Mouse (Mus musculus): Measurements from ENCODE around the gene Cab39. TPM values are rescaled to one million over a fixed set of nuclear protein-coding genes. Genes with fewer than 3 reads are reported as not detected.

The Cab39 gene
- total and polyA plus RNA-seq, 3 experiments, result 90.2 to 239 (median 111) TPM

- Histone ChIP-seq H3K4me3 (replicated peaks in 1 of 3; ENCODE audit: low read depth in 2 of 3, low read length in 2 of 3, poor library complexity in 1 of 3) (peak overlapping the region; percentile 36 to 57 (median 42)), H3K4me2 (ENCODE audit: insufficient read depth, low read depth, poor library complexity, severe bottlenecking) (peak overlapping the region; percentile 52), H3K9ac (ENCODE audit: insufficient read depth, low read depth) (peak overlapping the region; percentile 72), H3K4me1 (ENCODE audit: control insufficient read depth in 1 of 2, insufficient read depth in 2 of 2) (peaks cover 19 to 59% of the 10 kb centered on the region in 2 experiments), H3K27ac (ENCODE audit: insufficient read depth, low read depth) (peak overlapping the region; percentile 94), H3K9me3 (replicated peaks; ENCODE audit: low read length) (no peaks in the 10 kb centered on the region), H3K36me3 (replicated peaks in 1 of 2; ENCODE audit: control insufficient read depth in 1 of 2, insufficient read depth in 1 of 2, low read length in 1 of 2) (peaks cover 4 to 16% of the 10 kb centered on the region in 2 experiments), H3K27me3 (replicated peaks) (no peaks in the 10 kb centered on the region), H3K79me2 (replicated peaks; ENCODE audit: control insufficient read depth, extremely low read depth, insufficient read depth, poor library complexity, severe bottlenecking) (no peaks in the 10 kb centered on the region; the same call in 1 of the 2 replicates)
- in situ Hi-C loops (cut with MboI; ENCODE audit: low pct_ligation_motif_present, low pct_unique_long_range_greater_than_20kb, low sequenced_read_pairs) (loop anchor here (5.0 kb wide), 3 partner anchors 42 to 257 kb away; partner anchors contain the start of gene Cab39), dilution Hi-C loops (cut with MboI; ENCODE audit: extremely low pct_ligation_motif_present, extremely low pct_unique_long_range_greater_than_20kb, low sequenced_read_pairs) (no loop called here)
- TF ChIP-seq TBP (conservative IDR thresholded peaks at IDR 0.05; ENCODE audit: low read depth, low read length) (0 out of 2 replicates have a peak, but pooled peaks have one; percentile 26), NELFE (IDR thresholded peaks at IDR 0.05; ENCODE audit: low read depth, low read length) (no peak), POLR2A (IDR thresholded peaks at IDR 0.05; ENCODE audit: low read depth, low read length) (no peak; the same call in 1 of the 2 replicates), CHD2 (IDR thresholded peaks at IDR 0.05; ENCODE audit: low read length) (no peak), MXI1 (IDR thresholded peaks at IDR 0.05; ENCODE audit: low read depth, low read length) (no peak)
- no peak for DNase-seq (ENCODE audit: extremely low read depth)
Observed at GRCm38 (mm10) chr1:85750650-85751049, 42.6 kb upstream of the Cab39 start.

- Histone ChIP-seq H3K36me3 (replicated peaks in 1 of 2; ENCODE audit: control insufficient read depth in 1 of 2, insufficient read depth in 1 of 2, low read length in 1 of 2) (peaks cover 4 to 15% of the 10 kb centered on the region in 2 experiments), H3K4me1 (ENCODE audit: control insufficient read depth in 1 of 2, insufficient read depth in 2 of 2) (peaks cover 19 to 55% of the 10 kb centered on the region in 2 experiments), H3K9ac (ENCODE audit: insufficient read depth, low read depth) (peak overlapping the region; percentile 72), H3K27me3 (replicated peaks) (no peaks in the 10 kb centered on the region), H3K9me3 (replicated peaks; ENCODE audit: low read length) (no peaks in the 10 kb centered on the region), H3K27ac (ENCODE audit: insufficient read depth, low read depth) (peak overlapping the region; percentile 94), H3K4me2 (ENCODE audit: insufficient read depth, low read depth, poor library complexity, severe bottlenecking) (peak overlapping the region; percentile 52), H3K4me3 (replicated peaks in 1 of 3; ENCODE audit: low read depth in 2 of 3, low read length in 2 of 3, poor library complexity in 1 of 3) (peak overlapping the region; percentile 36 to 57 (median 42)), H3K79me2 (replicated peaks; ENCODE audit: control insufficient read depth, extremely low read depth, insufficient read depth, poor library complexity, severe bottlenecking) (no peaks in the 10 kb centered on the region; the same call in 1 of the 2 replicates)
- dilution Hi-C loops (cut with MboI; ENCODE audit: extremely low pct_ligation_motif_present, extremely low pct_unique_long_range_greater_than_20kb, low sequenced_read_pairs), result no loop called here
- in situ Hi-C loops (cut with MboI; ENCODE audit: low pct_ligation_motif_present, low pct_unique_long_range_greater_than_20kb, low sequenced_read_pairs), result loop anchor here (5.0 kb wide), 3 partner anchors 41 to 256 kb away; partner anchors contain the start of gene Cab39
- peak; percentile 94 for DNase-seq (ENCODE audit: extremely low read depth)
- TF ChIP-seq IRF4 (IDR thresholded peaks at IDR 0.05; ENCODE audit: low read depth, low read length) (no peak; the same call in 1 of the 2 replicates), MAZ (IDR thresholded peaks at IDR 0.05; ENCODE audit: low read depth, low read length) (no peak), CHD2 (IDR thresholded peaks at IDR 0.05; ENCODE audit: low read length) (peak; percentile 33; the same call in 1 of the 2 replicates), RCOR1 (conservative IDR thresholded peaks at IDR 0.05; ENCODE audit: low read depth, low read length) (no peak; the same call in 1 of the 2 replicates), ZNF384 (IDR thresholded peaks at IDR 0.05; ENCODE audit: low read depth, low read length) (0 out of 2 replicates have a peak, but pooled peaks have one; percentile 3), TCF12 (IDR thresholded peaks at IDR 0.05; ENCODE audit: low read depth, low read length) (peak; percentile 80; the same call in 1 of the 2 replicates), JUN (IDR thresholded peaks at IDR 0.05; ENCODE audit: insufficient read depth, low read depth, low read length) (peak; percentile 43; the same call in 1 of the 2 replicates), POLR2A (IDR thresholded peaks at IDR 0.05; ENCODE audit: low read depth, low read length) (peak; percentile 65), MAX (IDR thresholded peaks at IDR 0.05; ENCODE audit: low read length) (peak; percentile 98), ZC3H11A (IDR thresholded peaks at IDR 0.05; ENCODE audit: low read depth, low read length) (no peak), HCFC1 (IDR thresholded peaks at IDR 0.05; ENCODE audit: low read depth, low read length) (peak; percentile 39), SMC3 (IDR thresholded peaks at IDR 0.05; ENCODE audit: low read depth, low read length) (no peak; the same call in 1 of the 2 replicates), NRF1 (IDR thresholded peaks at IDR 0.05; ENCODE audit: low read depth, low read length) (0 out of 2 replicates have a peak, but pooled peaks have one; percentile 31), EP300 (IDR thresholded peaks at IDR 0.05; ENCODE audit: low read length) (no peak), ELF1 (IDR thresholded peaks at IDR 0.05; ENCODE audit: low read depth, low read length) (peak; percentile 42; the same call in 1 of the 2 replicates), BHLHE40 (IDR thresholded peaks at IDR 0.05; ENCODE audit: low read depth, low read length) (peak; percentile 62), TBP (conservative IDR thresholded peaks at IDR 0.05; ENCODE audit: low read depth, low read length) (peak; percentile 83), NELFE (IDR thresholded peaks at IDR 0.05; ENCODE audit: low read depth, low read length) (peak; percentile 70), MEF2A (IDR thresholded peaks at IDR 0.05; ENCODE audit: borderline replicate concordance, low read depth, low read length) (peak; percentile 76), KAT2A (IDR thresholded peaks at IDR 0.05; ENCODE audit: insufficient replicate concordance, low read length) (0 out of 2 replicates have a peak, but pooled peaks have one; percentile 59), CTCF (conservative IDR thresholded peaks at IDR 0.05 in 1 of 2, IDR thresholded peaks at IDR 0.05 in 1 of 2; ENCODE audit: low read depth in 2 of 2, low read length in 2 of 2) (0 out of 4 replicates have a peak, but pooled peaks of 1 of the 2 experiments have one; percentile 3), CHD1 (IDR thresholded peaks at IDR 0.05; ENCODE audit: low read depth, low read length) (no peak), SIN3A (IDR thresholded peaks at IDR 0.05; ENCODE audit: low read length) (peak; percentile 72), JUND (conservative IDR thresholded peaks at IDR 0.05; ENCODE audit: low read depth, low read length) (0 out of 2 replicates have a peak, but pooled peaks have one; percentile 11), MXI1 (IDR thresholded peaks at IDR 0.05; ENCODE audit: low read depth, low read length) (peak; percentile 97), ZMIZ1 (IDR thresholded peaks at IDR 0.05; ENCODE audit: low read depth, low read length) (no peak), MAFK (IDR thresholded peaks at IDR 0.05; ENCODE audit: insufficient replicate concordance, low read length) (0 out of 2 replicates have a peak, but pooled peaks have one; percentile 37), ETS1 (conservative IDR thresholded peaks at IDR 0.05; ENCODE audit: low read depth, low read length) (peak; percentile 61), MYC (IDR thresholded peaks at IDR 0.05; ENCODE audit: low read depth, low read length) (peak; percentile 98), POLR2AphosphoS2 (IDR thresholded peaks at IDR 0.05; ENCODE audit: low read depth, low read length) (no peak; the same call in 1 of the 2 replicates)
Observed at GRCm38 (mm10) chr1:85751494-85751893, 41.7 kb upstream of the Cab39 start.
